In genomic region chr10:80854913-80855748, GRCm38 (mm10) we compare ENCODE assay signal across 8 mouse cellular contexts. TPM values are rescaled to one million over a fixed set of nuclear protein-coding genes. Genes with fewer than 3 reads are reported as not detected.
A peak's percentile ranks its signal among the peaks of the same experiment; 100 is the strongest.
DNase-seq lines count a peak whose midpoint lies in the region; ATAC-seq lines count a peak whose summit lies in the region.

Gene Lsm7 (minus strand): TSS chr10:80855209.
Gene Sppl2b (plus strand): TSS chr10:80855275.

- ATAC-seq in inflammation-experienced regulatory T-cells, adult 6 months: peak; percentile 84
- peak; percentile 35; the same call in 1 of the 2 replicates for ATAC-seq in megakaryocyte-erythroid progenitor cell, adult 5-6 weeks (replicated peaks; ENCODE audit: low FRiP score, low TSS enrichment, poor library complexity, severe bottlenecking)

- DNase-seq in adipocyte (ENCODE audit: low spot score): peak; percentile 94
- DNase-seq in embryo, embryonic 10 days (ENCODE audit: low spot score): peak; percentile 98
- peak; percentile 97 for DNase-seq in gastrocnemius, postnatal 14 days
- DNase-seq in left cerebral cortex, postnatal 10 days (ENCODE audit: extremely low spot score in 1 of 2, low spot score in 2 of 2): peak; percentile 93 to 97
- peak; percentile 98 for DNase-seq in right cerebral cortex, postnatal 25 days
- DNase-seq in urinary bladder, postnatal 4 days (ENCODE audit: low spot score in 2 of 2): peak; percentile 97

- intact Hi-C loops in gastrocnemius, postnatal 14 days (cut with DNase I; ENCODE audit: low total_unique reads): no loop called here
- intact Hi-C loops in left cerebral cortex, postnatal 10 days (cut with DNase I): no loop called here

RNA-seq across cellular contexts. Expression of gene Lsm7, which starts in this region (rescaled TPM):
- 10 to 100 TPM; 24.5 to 27.7 TPM for total RNA-seq in gastrocnemius, postnatal 14 days (2021)
- 100 to 1,000 TPM; 144 to 210 (median 202) TPM for polyA plus RNA-seq in inflammation-experienced regulatory T-cells, adult 6 months (2017; shearing (Covaris generic))
- total RNA-seq in left cerebral cortex, postnatal 10 days (2021): 10 to 100 TPM; 51.1 to 57.3 TPM
- 291 and 326 TPM in 2 replicates for total RNA-seq in megakaryocyte-erythroid progenitor cell, adult 5-6 weeks (2014; fragmentation: Nextera tagmentation)
- 401 and 445 TPM in 2 replicates for total RNA-seq in megakaryocyte-erythroid progenitor cell, adult 5-6 weeks (2017)

RNA-seq across cellular contexts. Expression of gene Sppl2b, which starts in this region (rescaled TPM):
- total RNA-seq in gastrocnemius, postnatal 14 days (2021): 10 to 100 TPM; 24.0 to 28.1 TPM
- polyA plus RNA-seq in inflammation-experienced regulatory T-cells, adult 6 months (2017; shearing (Covaris generic)): 10 to 100 TPM in 2 of 3 experiments, 1 to 10 TPM in 1; 9.6 to 15.0 (median 12.1) TPM
- 10 to 100 TPM; 81.5 to 90.2 TPM for total RNA-seq in left cerebral cortex, postnatal 10 days (2021)
- 116 and 117 TPM in 2 replicates for total RNA-seq in megakaryocyte-erythroid progenitor cell, adult 5-6 weeks (2014; fragmentation: Nextera tagmentation)
- total RNA-seq in megakaryocyte-erythroid progenitor cell, adult 5-6 weeks (2017): 45.6 and 65.4 TPM in 2 replicates

Comparison
In these comparisons a context has a peak if more than half of its experiments do, and no peak if none do; other contexts are left out.
1. Peak in every context shown above with its lines: DNase-seq and ATAC-seq.
2. RNA of gene Lsm7 (total RNA-seq): 291 to 445 TPM in megakaryocyte-erythroid progenitor cell, adult 5-6 weeks; 51.1 to 57.3 TPM in left cerebral cortex, postnatal 10 days and 24.5 to 27.7 TPM in gastrocnemius, postnatal 14 days; every median in the first group is over 4 times any median in the second.